Mouse (Mus musculus) megakaryocyte progenitor cell, adult 5-6 weeks (primary cell): ENCODE measurements around the gene Tnfrsf13c. TPM values are rescaled to one million over a fixed set of nuclear protein-coding genes. Genes with fewer than 3 reads are reported as not detected.

Experiments
- ATAC-seq: replicated peaks from 2 replicates; pipeline ENCODE4 v1.8.0; 2016; ENCODE audit warnings: mild to moderate bottlenecking, moderate TSS enrichment, inconsistent platforms; ENCODE audit not compliant: poor library complexity
- total RNA-seq, 2 experiments: library from RNA; stranded (forward) in 1 of 2; stranded (reverse) in 1 of 2; fragments of 157-497, 149-512 nt in 1 of 2; fragments of 200-1000 nt in 1 of 2; gene quantifications; 2 replicates each; pipeline versions ENCODE4 v1.2.3 to v1.2.4; 2015 to 2017

Tnfrsf13c gene
- total RNA-seq, 2 experiments from 2014 or later: 0.92 to 2.1 TPM

GRCm38 (mm10) chr15:82209295-82210050 lies 14.7 kb downstream of the Tnfrsf13c start:
- ATAC-seq: no peak

DNA sequence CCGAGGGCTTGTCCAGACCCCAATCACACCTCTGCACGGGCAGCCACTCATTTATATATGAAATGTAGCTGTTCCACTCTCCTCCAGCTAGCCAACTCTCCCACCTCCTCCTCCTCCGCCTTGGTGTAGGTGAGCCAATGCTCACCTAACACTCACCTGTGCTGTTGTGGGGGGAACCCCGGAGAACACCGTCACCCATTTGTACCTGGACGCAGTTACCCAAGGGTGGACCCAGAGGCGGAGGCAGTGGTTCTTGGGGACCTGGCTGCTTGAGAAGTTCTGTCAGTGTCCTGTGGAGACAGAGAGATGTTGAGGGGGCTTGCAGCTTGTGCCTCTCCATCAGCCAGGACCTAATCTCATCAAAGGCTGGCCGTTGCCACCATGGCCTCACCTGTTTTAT lies 15.9 kb downstream of the Tnfrsf13c start:
- no peak for ATAC-seq

DNA sequence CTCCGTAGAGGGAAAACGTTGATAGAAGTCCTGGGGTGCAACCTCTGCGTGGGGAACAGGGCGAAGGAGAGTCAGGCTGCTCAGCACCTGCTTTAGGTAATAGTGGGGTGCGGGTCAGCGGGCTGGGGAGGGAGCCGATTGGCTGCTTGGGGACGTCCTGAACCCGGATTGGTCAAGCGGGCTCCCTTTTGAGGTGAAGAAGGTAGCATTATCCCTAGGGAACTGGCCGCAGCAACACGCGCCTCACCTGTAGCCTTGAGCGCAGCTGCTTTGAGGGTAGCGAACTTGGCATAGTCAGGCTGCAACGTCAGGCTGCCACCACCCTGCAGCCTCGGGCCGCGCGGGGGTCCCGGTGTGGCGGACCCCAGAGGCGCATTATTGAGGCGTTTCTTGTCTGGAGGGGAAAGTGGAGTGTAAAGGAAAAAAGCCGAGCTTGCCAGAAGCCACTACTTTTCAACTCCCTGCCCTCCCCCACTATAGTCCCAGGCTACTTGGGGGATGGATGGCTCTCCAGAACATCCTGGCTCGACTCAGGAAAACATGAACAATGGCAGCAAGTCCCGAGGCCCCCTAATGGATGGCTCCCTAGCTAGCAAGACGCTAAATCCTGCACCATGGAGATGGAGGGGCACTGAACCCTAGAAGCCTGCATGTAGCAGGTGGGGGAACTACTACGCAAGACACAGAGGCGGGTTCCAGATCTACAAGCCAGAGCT lies 16.5 kb downstream of the Tnfrsf13c start:
- ATAC-seq: no peak

DNA sequence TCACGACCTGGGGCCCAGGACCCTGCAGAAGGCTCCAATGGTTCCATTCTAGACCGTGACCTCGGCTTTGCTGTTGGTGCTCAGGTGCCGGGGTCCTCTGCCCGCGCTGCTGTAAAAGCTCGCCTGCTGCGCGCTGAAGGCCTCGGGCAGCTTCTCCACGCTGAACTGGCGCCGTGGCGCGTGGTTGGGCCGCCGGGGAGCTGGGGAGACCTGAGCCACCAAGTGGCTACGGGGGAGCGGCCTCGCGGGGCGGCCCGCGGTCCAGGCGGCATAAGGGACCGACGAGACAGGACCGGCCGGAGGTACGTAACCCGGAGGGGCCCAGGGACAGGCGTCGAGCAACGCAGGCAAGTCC lies 17.1 kb downstream of the Tnfrsf13c start:
- no peak for ATAC-seq

DNA sequence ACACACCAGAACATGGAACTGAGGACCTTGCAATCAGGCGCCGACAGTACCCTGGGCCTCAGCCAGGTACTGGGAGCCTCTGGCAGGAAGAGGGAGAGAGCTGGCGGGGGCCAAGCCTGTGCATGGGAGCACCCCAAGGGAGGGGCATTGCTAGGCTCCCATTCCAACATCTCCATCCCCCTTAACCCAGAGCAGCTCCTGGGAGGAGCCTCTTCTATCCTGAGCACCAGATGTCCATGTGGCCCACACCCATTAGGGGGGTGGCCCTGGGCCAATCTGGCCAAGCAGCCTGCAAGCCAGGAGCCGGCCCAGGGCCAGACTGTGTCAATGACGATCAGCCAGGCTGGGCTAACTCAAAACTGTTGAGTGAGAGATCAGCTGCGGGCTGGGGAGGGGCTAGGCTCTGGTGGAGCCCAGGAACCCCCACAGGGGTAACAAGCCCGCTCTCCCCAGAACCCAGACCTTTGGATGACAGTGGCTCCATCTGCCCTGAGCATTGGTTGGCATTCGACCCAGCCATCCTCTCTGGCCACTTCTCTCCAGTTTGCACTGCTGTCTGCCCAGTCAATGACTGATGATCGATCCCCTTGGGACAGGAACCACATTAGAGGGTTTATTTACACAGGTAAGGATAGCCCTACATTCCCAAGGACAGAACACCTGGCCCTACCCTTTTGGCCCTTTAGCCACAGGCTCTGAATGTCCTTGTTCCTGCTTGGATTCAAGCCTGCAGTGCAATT lies 17.6 kb downstream of the Tnfrsf13c start:
- ATAC-seq: no peak

DNA sequence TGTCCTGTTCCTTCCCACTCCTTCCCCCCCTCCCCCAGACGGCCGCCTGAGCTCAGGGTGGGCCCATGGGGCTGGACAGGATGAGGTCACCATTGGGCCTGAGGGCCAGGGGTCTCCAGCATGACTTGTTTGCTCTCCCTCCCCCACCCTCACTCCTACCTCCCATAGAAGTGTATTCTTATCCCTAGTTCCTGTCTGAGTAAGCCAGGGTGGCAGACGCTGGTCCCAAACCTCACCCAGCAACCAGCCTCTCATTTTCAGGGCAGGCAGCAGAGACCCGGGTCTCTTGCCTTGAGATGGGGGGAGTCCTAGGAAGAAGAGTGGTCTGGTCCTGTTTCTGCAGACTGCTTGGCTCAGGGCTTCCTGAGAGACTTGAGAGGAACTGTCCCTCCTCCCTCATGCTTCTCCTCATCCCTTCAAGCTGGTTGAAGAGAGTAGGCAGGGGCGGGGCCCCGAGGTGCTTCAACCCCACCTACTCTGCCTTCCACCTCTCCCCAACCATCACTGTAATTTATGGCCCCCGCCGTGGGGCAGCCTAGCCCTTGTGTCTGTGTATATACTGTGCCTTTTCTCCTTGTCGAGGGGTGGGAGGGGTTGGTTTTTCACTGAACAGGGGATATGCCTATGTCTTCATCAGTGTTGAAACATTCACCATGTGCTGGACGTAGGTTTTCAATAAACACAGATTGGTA lies 19.3 kb downstream of the Tnfrsf13c start:
- no peak for ATAC-seq

DNA sequence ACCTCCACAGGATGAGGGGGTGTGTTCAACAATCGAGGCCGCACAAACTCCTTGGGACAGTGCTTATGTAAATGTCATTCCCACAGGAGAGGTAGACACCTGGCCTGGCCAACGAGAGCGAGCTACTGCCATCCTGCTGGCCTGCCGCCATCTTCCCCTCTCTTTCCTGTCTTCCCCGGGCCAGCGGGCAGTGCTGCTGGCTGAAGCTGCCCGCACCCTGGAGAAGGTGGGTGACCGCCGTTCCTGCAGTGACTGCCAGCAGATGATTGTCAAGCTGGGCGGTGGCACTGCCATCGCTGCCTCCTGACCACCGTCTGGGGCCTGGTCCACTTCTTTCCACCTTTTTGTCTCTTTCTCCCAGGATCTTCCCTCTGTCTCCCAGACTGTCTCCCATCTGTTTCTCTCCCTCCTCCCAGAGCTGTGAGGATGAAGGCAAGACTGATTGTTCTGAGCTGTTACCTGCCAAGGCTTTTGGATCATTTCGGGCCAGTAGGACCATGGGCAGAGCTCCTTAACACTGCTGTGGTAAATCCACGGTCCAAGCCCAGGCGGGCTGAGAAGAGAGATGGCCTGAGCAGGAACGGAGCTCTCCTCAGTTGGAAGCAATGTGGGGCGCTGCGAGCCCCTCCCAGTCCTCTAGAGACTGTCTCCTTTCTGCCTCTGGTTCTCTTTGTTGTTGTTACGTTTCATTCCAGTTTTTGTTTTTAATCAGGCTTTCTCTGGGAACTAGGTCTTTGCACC lies 20.4 kb downstream of the Tnfrsf13c start:
- ATAC-seq: no peak

- ATAC-seq: no peak
Measured at GRCm38 (mm10) chr15:82203090-82203489, 21.1 kb downstream of the Tnfrsf13c start.

GRCm38 (mm10) chr15:82202086-82202485 lies 22.1 kb downstream of the Tnfrsf13c start:
- no peak for ATAC-seq

DNA sequence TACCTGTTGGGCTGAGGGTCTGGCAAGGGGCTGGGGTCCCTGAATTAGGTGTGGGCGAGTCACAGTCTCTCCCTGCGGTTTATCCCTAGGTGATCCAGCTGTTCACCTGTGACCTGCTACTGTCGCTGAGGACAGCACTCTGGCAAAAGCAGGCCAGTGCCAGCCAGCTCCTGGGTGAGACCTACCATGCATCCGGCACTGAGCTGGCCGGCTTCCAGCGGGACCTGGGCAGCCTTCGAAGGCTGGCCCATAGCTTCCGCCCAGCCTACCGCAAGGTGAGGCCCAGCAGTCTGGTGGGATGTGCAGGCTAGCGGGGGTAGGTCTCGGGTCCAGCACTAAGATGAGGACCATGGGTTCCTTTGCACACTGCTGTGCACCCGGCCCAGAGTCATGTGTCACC lies 24.6 kb downstream of the Tnfrsf13c start:
- ATAC-seq: no peak

- peak; percentile 62 for ATAC-seq
Measured at GRCm38 (mm10) chr15:82198342-82198741, 25.8 kb downstream of the Tnfrsf13c start.

GRCm38 (mm10) chr15:82197937-82198336 lies 26.2 kb downstream of the Tnfrsf13c start:
- no peak for ATAC-seq

GRCm38 (mm10) chr15:82197246-82197750 lies 26.9 kb downstream of the Tnfrsf13c start:
- ATAC-seq: peak; percentile 45

DNA sequence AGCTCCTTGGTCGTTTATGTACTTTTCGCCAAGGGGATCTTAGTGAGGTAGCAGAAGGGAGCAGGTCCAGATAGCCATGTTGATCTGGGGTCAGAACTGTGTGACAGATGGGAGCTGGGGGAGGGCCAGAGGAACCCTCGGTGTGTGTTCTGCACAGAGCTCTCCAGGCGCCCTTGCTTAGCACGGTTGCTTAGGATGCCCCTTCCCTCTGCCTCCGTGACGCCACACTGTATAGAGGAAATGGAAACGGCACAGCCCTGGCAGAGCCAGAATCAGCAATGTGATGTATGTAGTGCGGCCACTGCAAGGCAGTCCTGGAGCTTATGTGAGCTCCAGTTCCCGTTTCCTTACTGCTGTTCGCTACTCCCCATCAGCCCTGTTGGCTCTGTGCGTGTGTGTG lies 27.9 kb downstream of the Tnfrsf13c start:
- peak; percentile 59 for ATAC-seq

DNA sequence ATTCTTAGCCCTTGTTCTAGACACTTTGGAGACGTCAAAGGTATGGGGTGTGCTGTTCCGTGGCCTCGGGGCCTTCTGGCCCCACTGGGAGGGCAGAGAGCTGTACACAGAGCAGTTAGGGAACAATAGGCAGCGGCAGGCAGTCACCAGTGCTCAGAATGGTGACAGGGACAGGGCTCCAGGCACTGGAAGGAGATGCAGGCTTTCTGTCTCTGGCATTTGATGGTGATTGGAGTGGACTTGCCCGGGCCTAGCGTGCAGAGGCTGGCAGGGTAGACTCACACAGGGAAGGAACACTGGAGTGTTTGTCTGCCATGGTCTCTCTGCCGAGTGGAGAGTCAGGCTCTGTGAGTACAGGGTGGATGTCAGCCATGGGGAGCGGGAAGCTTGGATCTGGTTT lies 31.6 kb downstream of the Tnfrsf13c start:
- ATAC-seq: no peak

DNA sequence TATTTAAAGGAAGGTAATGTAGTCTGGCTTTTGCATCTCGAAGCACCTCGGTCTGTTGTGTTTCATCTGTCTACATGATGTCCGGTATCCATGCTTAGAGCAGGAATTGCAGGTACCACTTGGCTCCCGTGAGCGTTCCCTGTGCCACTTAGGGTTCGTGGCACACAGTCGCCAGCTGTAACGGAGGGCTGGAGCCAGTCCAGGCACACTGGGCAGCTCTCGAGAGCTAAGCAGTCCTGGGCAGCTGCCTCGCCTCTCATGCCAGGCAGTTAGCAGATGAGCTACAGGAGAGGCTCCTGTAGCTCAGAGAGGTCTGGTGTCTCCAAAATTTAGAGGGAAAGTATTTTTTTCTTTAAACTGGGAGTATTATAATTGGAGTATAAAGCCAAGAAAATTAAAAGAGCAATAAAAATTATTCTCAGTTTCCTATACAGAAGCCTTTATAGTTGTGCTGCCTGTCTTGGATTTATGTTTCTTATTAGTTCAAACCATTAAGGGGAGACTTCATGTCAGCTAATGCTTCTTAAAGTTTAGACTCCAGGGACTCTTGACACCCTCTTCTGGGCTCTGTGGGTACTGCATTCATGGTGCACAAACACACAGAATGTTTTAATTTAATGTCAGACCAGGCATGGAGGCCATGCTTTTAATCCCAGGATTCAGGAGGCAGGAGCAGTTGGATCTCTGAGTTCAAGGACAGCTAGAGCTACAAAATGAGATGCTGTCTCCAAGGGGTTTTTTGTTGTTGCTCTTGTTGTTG lies 35.5 kb downstream of the Tnfrsf13c start:
- ATAC-seq: peak; percentile 30; the same call in 1 of the 2 replicates

DNA sequence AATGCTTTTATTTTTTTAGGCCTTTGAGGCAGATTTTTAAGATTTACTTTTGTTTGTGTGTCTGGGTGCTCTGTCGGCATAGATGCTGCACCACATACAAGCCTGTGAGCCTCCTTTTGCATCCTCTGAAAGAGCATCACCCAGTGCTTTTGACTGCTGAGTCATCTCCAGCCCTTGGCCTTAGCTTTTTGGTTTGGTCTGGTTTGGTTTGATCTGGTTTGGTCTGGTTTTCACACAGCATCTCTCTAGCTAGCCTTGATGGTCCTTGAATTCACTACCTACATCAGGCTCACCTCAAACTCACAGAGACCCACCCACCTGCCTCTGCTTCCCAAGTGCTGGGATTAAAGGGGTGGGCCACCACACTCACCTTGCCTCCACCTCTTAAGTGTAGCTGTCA lies 36.2 kb downstream of the Tnfrsf13c start:
- ATAC-seq: no peak

DNA sequence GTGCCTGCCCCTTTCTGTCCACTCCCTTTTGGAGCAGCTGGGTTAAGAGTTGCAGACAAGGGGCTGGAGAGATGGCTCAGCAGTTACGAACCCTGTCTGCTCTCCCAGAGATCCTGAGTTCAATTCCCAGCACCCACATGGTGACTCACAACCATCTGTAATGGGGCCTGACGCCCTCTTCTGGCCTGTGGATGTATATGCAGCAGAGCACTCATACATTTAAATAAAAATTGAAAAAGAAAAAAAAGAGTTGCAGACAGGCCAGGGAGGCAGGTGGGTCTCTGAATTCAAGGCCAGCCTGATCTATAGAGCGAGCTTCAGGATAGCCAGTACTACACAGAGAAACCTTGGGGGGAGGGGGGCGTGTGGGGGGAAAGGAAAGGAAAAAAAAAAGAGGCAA lies 36.8 kb downstream of the Tnfrsf13c start:
- no peak for ATAC-seq

- peak; percentile 24 for ATAC-seq
Measured at GRCm38 (mm10) chr15:82186931-82187330, 37.2 kb downstream of the Tnfrsf13c start.

DNA sequence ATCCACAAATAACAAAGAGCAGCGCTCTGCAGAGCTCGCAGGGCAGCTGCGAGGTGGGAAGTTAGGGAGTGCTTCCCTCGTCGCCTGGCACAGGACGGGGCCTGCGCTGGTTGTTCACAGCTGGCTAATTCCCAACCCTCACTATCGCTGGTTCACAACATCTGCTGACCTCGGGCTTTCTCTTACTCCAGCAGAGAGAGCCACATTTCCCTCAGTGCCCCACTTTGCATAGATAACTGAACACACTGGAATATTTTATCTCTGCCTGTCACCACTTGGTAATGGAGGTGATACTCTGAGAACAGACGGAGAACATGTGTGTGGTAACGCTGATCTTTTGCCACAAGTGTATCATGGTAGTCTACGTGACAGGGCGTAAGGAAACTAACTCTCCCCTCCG lies 38.0 kb downstream of the Tnfrsf13c start:
- ATAC-seq: peak; percentile 73
